Mouse (Mus musculus) MEL (cell line): ENCODE data around the gene Tent2. TPM values are rescaled to one million over a fixed set of nuclear protein-coding genes. Genes with fewer than 3 reads are reported as not detected.

Experiments
- DNase-seq: peaks from one replicate; pipeline ENCODE4 v3.0.0; 2011; ENCODE audit warnings: low read depth, low spot score
- H3K27ac ChIP-seq: 2 replicates; pipeline ENCODE4 v1.5.1; 2012; ENCODE audit warnings: low read depth, mild to moderate bottlenecking, control low read depth, low read length, moderate library complexity; ENCODE audit not compliant: control insufficient read depth
- H3K27me3 ChIP-seq, 2 experiments: fragments of 150-350 bp in 1 of 2; sonication (generic) in 1 of 2; 2 replicates each; pipeline ENCODE4 v1.6.1; 2012; ENCODE audit warnings: low read length in 2 of 2, mild to moderate bottlenecking in 2 of 2, improper control_type of control experiment in 1 of 2, moderate library complexity in 1 of 2; ENCODE audit not compliant: insufficient read depth in 2 of 2, control insufficient read depth in 1 of 2
- H3K36me3 ChIP-seq, 2 experiments: 2 replicates each; pipeline ENCODE4 v1.6.1; 2012 to 2014; ENCODE audit warnings: low read length in 2 of 2, improper control_type of control experiment in 1 of 2, inconsistent platforms in 1 of 2, mild to moderate bottlenecking in 1 of 2; ENCODE audit not compliant: insufficient read depth in 2 of 2, control insufficient read depth in 1 of 2
- H3K4me1 ChIP-seq, 2 experiments: fragments of 150-350 bp in 1 of 2; sonication (generic) in 1 of 2; 2 replicates each; pipeline ENCODE4 v1.6.1; 2012; ENCODE audit warnings: low read length in 2 of 2, improper control_type of control experiment in 1 of 2, mild to moderate bottlenecking in 1 of 2; ENCODE audit not compliant: insufficient read depth in 2 of 2, control insufficient read depth in 1 of 2
- H3K4me3 ChIP-seq, 2 experiments: fragments of 150-350 bp in 1 of 2; sonication (generic) in 1 of 2; 2 replicates each; pipeline ENCODE4 v1.5.1; 2012; ENCODE audit warnings: low read depth in 2 of 2, low read length in 2 of 2, mild to moderate bottlenecking in 2 of 2, moderate library complexity in 2 of 2, control low read depth in 1 of 2, improper control_type of control experiment in 1 of 2; ENCODE audit not compliant: control insufficient read depth in 1 of 2, insufficient read depth in 1 of 2
- H3K79me2 ChIP-seq: 2 replicates; pipeline ENCODE4 v1.6.1; 2012; ENCODE audit warnings: mild to moderate bottlenecking, low read length, moderate library complexity; ENCODE audit not compliant: control insufficient read depth, poor library complexity, insufficient read depth
- H3K9ac ChIP-seq: 2 replicates; pipeline ENCODE4 v1.6.1; 2012; ENCODE audit warnings: low read depth, mild to moderate bottlenecking, control low read depth, low read length, moderate library complexity; ENCODE audit not compliant: control insufficient read depth, poor library complexity, severe bottlenecking
- H3K9me3 ChIP-seq: fragments of 150-350 bp; sonication (generic); replicated peaks from 2 replicates; pipeline ENCODE4 v1.6.1; 2012; ENCODE audit warnings: mild to moderate bottlenecking, low read length, improper control_type of control experiment, moderate library complexity; ENCODE audit not compliant: insufficient read depth
- BHLHE40 ChIP-seq: IDR thresholded peaks from 2 replicates; pipeline ENCODE4 v1.6.1; 2012; ENCODE audit warnings: low read depth, mild to moderate bottlenecking, inconsistent platforms, low read length, improper control_type of control experiment, borderline replicate concordance
- CHD1 ChIP-seq: IDR thresholded peaks from 2 replicates; pipeline ENCODE4 v1.6.1; 2012; ENCODE audit warnings: low read depth, mild to moderate bottlenecking, inconsistent platforms, low read length, improper control_type of control experiment
- CHD2 ChIP-seq: IDR thresholded peaks from 2 replicates; pipeline ENCODE4 v1.6.1; 2011; ENCODE audit warnings: low read length, improper control_type of control experiment
- ELF1 ChIP-seq: IDR thresholded peaks from 2 replicates; pipeline ENCODE4 v1.6.1; 2014; ENCODE audit warnings: low read depth, mild to moderate bottlenecking, inconsistent platforms, low read length, improper control_type of control experiment, moderate library complexity
- EP300 ChIP-seq, 2 experiments: IDR thresholded peaks; 2 replicates each; pipeline ENCODE4 v1.6.1; 2011; ENCODE audit warnings: improper control_type of control experiment in 2 of 2, low read length in 2 of 2, low read depth in 1 of 2, mild to moderate bottlenecking in 1 of 2
- GATA1 ChIP-seq: IDR thresholded peaks from 2 replicates; pipeline ENCODE4 v1.6.1; 2011; ENCODE audit warnings: low read depth, low read length, improper control_type of control experiment
- HCFC1 ChIP-seq: IDR thresholded peaks from 2 replicates; pipeline ENCODE4 v1.6.1; 2012; ENCODE audit warnings: low read depth, mild to moderate bottlenecking, inconsistent platforms, low read length, improper control_type of control experiment, moderate library complexity
- JUND ChIP-seq: IDR thresholded peaks from 2 replicates; pipeline ENCODE4 v1.6.1; 2011; ENCODE audit warnings: low read depth, mild to moderate bottlenecking, improper control_type of control experiment, low read length
- KAT2A ChIP-seq: conservative IDR thresholded peaks from 2 replicates; pipeline ENCODE4 v1.6.1; 2012; ENCODE audit warnings: low read depth, low read length, improper control_type of control experiment, inconsistent platforms
- MAX ChIP-seq: IDR thresholded peaks from 2 replicates; pipeline ENCODE4 v1.6.1; 2011; ENCODE audit warnings: low read length, improper control_type of control experiment
- MAZ ChIP-seq: IDR thresholded peaks from 2 replicates; pipeline ENCODE4 v1.6.1; 2012; ENCODE audit warnings: low read depth, mild to moderate bottlenecking, inconsistent platforms, low read length, improper control_type of control experiment
- MXI1 ChIP-seq: IDR thresholded peaks from 2 replicates; pipeline ENCODE4 v1.6.1; 2011; ENCODE audit warnings: mild to moderate bottlenecking, low read depth, low read length, improper control_type of control experiment
- NELFE ChIP-seq: IDR thresholded peaks from 2 replicates; pipeline ENCODE4 v1.6.1; 2011; ENCODE audit warnings: low read depth, low read length, improper control_type of control experiment
- NRF1 ChIP-seq: IDR thresholded peaks from 2 replicates; pipeline ENCODE4 v1.6.1; 2014; ENCODE audit warnings: low read depth, mild to moderate bottlenecking, inconsistent platforms, low read length, improper control_type of control experiment, moderate library complexity; ENCODE audit not compliant: poor library complexity, insufficient read depth, severe bottlenecking
- POLR2A ChIP-seq, 2 experiments: IDR thresholded peaks; 2 replicates each; pipeline ENCODE4 v1.6.1; 2011 to 2012; ENCODE audit warnings: low read length in 2 of 2, mild to moderate bottlenecking in 2 of 2, control low read depth in 1 of 2, improper control_type of control experiment in 1 of 2, low read depth in 1 of 2, moderate library complexity in 1 of 2; ENCODE audit not compliant: control insufficient read depth in 1 of 2, insufficient read depth in 1 of 2, poor library complexity in 1 of 2
- POLR2AphosphoS2 ChIP-seq: IDR thresholded peaks from 2 replicates; pipeline ENCODE4 v1.6.1; 2011; ENCODE audit warnings: low read length, improper control_type of control experiment
- POLR2AphosphoS5 ChIP-seq: IDR thresholded peaks from 2 replicates; pipeline ENCODE4 v1.6.1; 2012; ENCODE audit warnings: low read depth, borderline replicate concordance, mild to moderate bottlenecking, inconsistent platforms, low read length, moderate library complexity, mixed read lengths
- RAD21 ChIP-seq: IDR thresholded peaks from 2 replicates; pipeline ENCODE4 v1.6.1; 2011; ENCODE audit warnings: mild to moderate bottlenecking, low read depth, low read length, improper control_type of control experiment
- RCOR1 ChIP-seq: IDR thresholded peaks from 2 replicates; pipeline ENCODE4 v1.6.1; 2012; ENCODE audit warnings: low read depth, mild to moderate bottlenecking, inconsistent platforms, low read length, improper control_type of control experiment
- TAL1 ChIP-seq: IDR thresholded peaks from 2 replicates; pipeline ENCODE4 v1.6.1; 2012; ENCODE audit warnings: mild to moderate bottlenecking, inconsistent platforms, low read length, moderate library complexity, mixed read lengths
- TCF12 ChIP-seq: IDR thresholded peaks from 2 replicates; pipeline ENCODE4 v1.6.1; 2014; ENCODE audit warnings: low read depth, mild to moderate bottlenecking, inconsistent platforms, low read length, improper control_type of control experiment, moderate library complexity
- ZKSCAN1 ChIP-seq: IDR thresholded peaks from 2 replicates; pipeline ENCODE4 v1.6.1; 2012; ENCODE audit warnings: low read depth, mild to moderate bottlenecking, inconsistent platforms, low read length, improper control_type of control experiment, moderate library complexity
- ZMIZ1 ChIP-seq: IDR thresholded peaks from 2 replicates; pipeline ENCODE4 v1.6.1; 2012; ENCODE audit warnings: low read depth, mild to moderate bottlenecking, inconsistent platforms, low read length, improper control_type of control experiment, moderate library complexity
- ZNF384 ChIP-seq: IDR thresholded peaks from 2 replicates; pipeline ENCODE4 v1.6.1; 2012; ENCODE audit warnings: low read depth, mild to moderate bottlenecking, inconsistent platforms, low read length, improper control_type of control experiment
- polyA plus RNA-seq, 2 experiments: library from polyadenylated mRNA; stranded (reverse) in 1 of 2; unstranded in 1 of 2; fragments of >175 nt in 1 of 2; fragments of >200 nt in 1 of 2; gene quantifications; 2 replicates each; pipeline versions ENCODE4 v1.2.1 to v1.2.4; 2012; ENCODE audit warnings: low replicate concordance in 2 of 2, low read depth in 1 of 2; ENCODE audit not compliant: insufficient read length in 2 of 2, insufficient read depth in 1 of 2, missing spikeins in 1 of 2
- total RNA-seq: library from RNA; depleted of rRNA; stranded (reverse); fragments of 300-350 nt; gene quantifications from 2 replicates; pipeline ENCODE4 v1.2.3, GENCODE M21; 2012

Tent2 gene
- total and polyA plus RNA-seq, 3 experiments: 13.0 to 39.2 TPM; not detected in 1

GRCm38 (mm10) chr13:93162456-93162855, 29.7 kb downstream of the Tent2 start:
- H3K27ac ChIP-seq: no peak overlapping the region
- H3K9ac ChIP-seq: no peak overlapping the region
- peaks cover 0 to 38% of the 10 kb centered on the region in 2 experiments; a peak in 2 of 4 replicates for H3K36me3 ChIP-seq
- DNase-seq: no peak
- no peaks in the 10 kb centered on the region for H3K27me3 ChIP-seq
- TF ChIP-seq NRF1 (no peak), BHLHE40 (no peak), JUND (no peak), CHD2 (no peak), POLR2AphosphoS5 (no peak), GATA1 (no peak), MAX (no peak), TAL1 (no peak), MXI1 (no peak)
- H3K9me3 ChIP-seq: no peaks in the 10 kb centered on the region
- H3K4me3 ChIP-seq: no peak overlapping the region
- H3K79me2 ChIP-seq: no peaks in the 10 kb centered on the region
- no peaks in the 10 kb centered on the region for H3K4me1 ChIP-seq

GRCm38 (mm10) chr13:93158261-93158660, 33.9 kb downstream of the Tent2 start:
- Histone ChIP-seq H3K4me1 (no peaks in the 10 kb centered on the region), H3K27me3 (no peaks in the 10 kb centered on the region), H3K4me3 (no peak overlapping the region), H3K27ac (no peak overlapping the region), H3K79me2 (no peaks in the 10 kb centered on the region), H3K9me3 (no peaks in the 10 kb centered on the region), H3K9ac (no peak overlapping the region), H3K36me3 (peaks cover 0 to 40% of the 10 kb centered on the region in 2 experiments; a peak in 2 of 4 replicates)
- DNase-seq: no peak
- TF ChIP-seq ZKSCAN1 (no peak), MXI1 (no peak), BHLHE40 (no peak), KAT2A (no peak), ZMIZ1 (no peak), EP300 (IDR thresholded peaks at IDR 0.05; ENCODE audit: low read depth in 1 of 2, low read length in 2 of 2) (no peak), NRF1 (no peak), HCFC1 (no peak), NELFE (no peak), ZNF384 (no peak), TCF12 (no peak), ELF1 (no peak), POLR2AphosphoS2 (no peak), RAD21 (no peak), MAX (no peak), MAZ (no peak), CHD1 (no peak), RCOR1 (no peak), POLR2A (IDR thresholded peaks at IDR 0.05; ENCODE audit: control insufficient read depth in 1 of 2, insufficient read depth in 1 of 2, low read depth in 1 of 2, low read length in 2 of 2, poor library complexity in 1 of 2) (no peak), TAL1 (no peak)
